11 mouse cellular contexts compared by ENCODE assay signal in the genomic region with DNA sequence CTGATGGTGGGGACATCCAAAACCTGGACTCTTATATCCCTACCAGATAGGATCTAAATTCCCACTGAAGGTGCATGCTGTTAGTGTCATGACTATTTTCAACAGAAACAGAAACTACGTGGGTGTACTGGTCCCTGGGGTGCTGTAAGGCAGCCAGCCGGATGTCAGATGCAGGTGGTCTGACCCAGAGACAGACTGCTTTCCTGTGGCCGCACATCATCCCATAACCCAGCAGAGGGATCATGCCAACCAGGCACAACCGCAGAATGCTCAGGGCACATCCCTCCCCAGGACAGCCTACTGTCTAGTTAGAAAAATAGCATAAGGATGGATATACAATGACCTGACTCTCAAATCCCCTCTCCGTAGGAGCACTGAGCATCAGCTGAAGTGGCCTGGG. TPM values are rescaled to one million over a fixed set of nuclear protein-coding genes. Genes with fewer than 3 reads are reported as not detected.
DNase-seq lines count a peak whose midpoint lies in the region; ATAC-seq lines count a peak whose summit lies in the region.
"Had no signal": no experiment of that assay in that cellular context is flagged by ENCODE, and none has a peak within 500 bp of the region (broad histone marks: within the 10 kb centered on the region; RNA-seq: fewer than 3 reads in every experiment).

No protein-coding gene starts in this region.

- no peak for DNase-seq in frontal cortex, postnatal 36 days (ENCODE audit: low spot score in 2 of 2)
- peak; percentile 23 to 36 for DNase-seq in thymus, postnatal 36 days
- DNase-seq in thymus, postnatal 0 days (ENCODE audit: low spot score) = no peak
- no peak for DNase-seq in heart, adult 8-10 months (ENCODE audit: low spot score)
- DNase-seq in cerebellum, postnatal 14 days = no peak
- no peak for DNase-seq in heart, postnatal 10 days
- DNase-seq: cerebellum, adult 8-10 months; heart, adult 18-20 months; heart, postnatal 14 days had no signal

- ATAC-seq in frontal cortex, adult (ENCODE audit: low TSS enrichment) = 0 out of 2 replicates have a peak, but pooled peaks have one; percentile 6
- peak; percentile 95 for ATAC-seq in neutrophil, adult 5-6 weeks (ENCODE audit: extremely low read depth, insufficient number of reproducible peaks, low FRiP score, poor library complexity, severe bottlenecking)

- intact Hi-C loops in heart, postnatal 10 days (cut with DNase I) = no loop called here

RNA-seq across cellular contexts. Expression of a gene that starts 14.3 kb away (rescaled TPM):
- 5.9 and 7.1 TPM in 2 replicates for polyA plus RNA-seq in thymus, postnatal 0 days (2015; fragmentation: Nextera tagmentation; extraction: Ambion mirVana)
- 91.1 and 91.6 TPM in 2 replicates for total RNA-seq in neutrophil, adult 5-6 weeks (2017)
- total RNA-seq in heart, adult 8-10 months (2022) = 10 to 100 TPM; 53.3 to 57.6 (median 54.3) TPM
- 10 to 100 TPM; 38.2 to 41.3 TPM for total RNA-seq in heart, postnatal 10 days (2021)

Comparison
In these comparisons a context has a peak if more than half of its experiments do, and no peak if none do; other contexts are left out.
1. DNase-seq: peak in thymus, postnatal 36 days (2 of 2); none in frontal cortex, postnatal 36 days (0 of 2), thymus, postnatal 0 days (single experiment), heart, adult 8-10 months (single experiment), cerebellum, postnatal 14 days (0 of 2) and heart, postnatal 10 days (0 of 2).